Mouse (Mus musculus) frontal cortex, postnatal 14 days (tissue): ENCODE data around the gene Tmem108.
A peak's percentile ranks its signal among the peaks of the same experiment; 100 is the strongest.

Source experiments
- DNase-seq, 2 experiments: peaks; one replicate each; pipeline ENCODE4 v3.0.0; 2022; ENCODE audit warnings: low spot score in 2 of 2

The Tmem108 gene

DNA sequence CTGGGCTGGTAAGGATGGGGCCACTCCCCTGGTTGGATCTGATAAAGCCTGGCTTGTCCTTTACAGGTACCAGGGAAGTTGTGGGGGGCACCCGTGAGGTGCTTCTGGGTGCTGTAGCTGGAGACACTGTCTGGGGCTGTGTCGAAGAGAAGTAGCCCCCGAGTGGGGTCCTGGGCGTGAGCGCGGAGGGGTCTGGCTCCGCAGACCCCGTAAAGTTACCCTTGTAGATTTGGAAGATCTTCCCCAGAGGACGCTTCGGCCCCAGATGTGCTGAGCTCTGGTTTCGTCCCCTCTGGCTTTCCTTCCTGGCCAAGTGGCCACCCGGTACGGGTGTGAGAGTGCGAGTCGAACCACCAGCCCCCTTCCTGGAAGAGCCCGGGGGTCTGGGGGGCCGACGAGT is 262.3 kb downstream of the Tmem108 start:
- DNase-seq, result no peak

DNA sequence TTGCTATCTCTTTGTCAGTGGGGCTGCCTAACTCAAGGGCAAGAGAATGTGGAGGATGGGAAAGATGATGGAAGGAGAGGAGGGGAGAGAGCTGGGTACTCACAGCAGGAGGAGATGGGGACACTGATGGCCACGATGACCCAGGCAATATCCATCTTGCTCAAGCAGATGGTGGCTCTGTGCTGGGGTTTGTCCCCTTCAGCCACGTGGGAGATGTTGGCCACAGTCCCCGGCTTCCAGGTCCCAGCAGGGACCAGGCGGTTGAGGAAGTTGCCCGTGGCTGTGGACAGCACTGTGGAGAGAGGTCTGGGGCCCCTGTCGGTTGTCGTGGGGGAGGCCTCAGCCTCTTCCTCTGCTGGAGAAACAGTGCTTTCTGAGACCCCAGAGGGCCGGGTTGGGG is 262.9 kb downstream of the Tmem108 start:
- no peak for DNase-seq

DNA sequence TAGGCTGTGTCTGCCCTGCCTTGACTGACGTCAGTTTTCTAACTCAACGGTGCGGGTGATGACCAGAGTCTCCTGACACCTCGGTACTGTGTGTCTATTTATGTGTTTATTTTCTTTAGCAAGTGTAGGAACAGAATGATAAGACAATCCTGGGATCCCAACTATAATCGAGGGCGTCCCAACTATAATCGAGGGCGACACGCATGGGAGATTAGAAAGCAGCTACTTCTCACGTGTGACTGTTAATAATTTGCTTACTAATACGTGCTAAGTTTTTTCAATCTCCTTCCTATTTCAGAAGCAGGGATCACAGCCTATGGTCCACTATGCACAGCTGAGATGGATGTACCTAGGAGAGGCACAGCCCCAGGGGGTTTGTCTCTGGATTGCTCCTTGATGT is 266.2 kb downstream of the Tmem108 start:
- no peak for DNase-seq

DNA sequence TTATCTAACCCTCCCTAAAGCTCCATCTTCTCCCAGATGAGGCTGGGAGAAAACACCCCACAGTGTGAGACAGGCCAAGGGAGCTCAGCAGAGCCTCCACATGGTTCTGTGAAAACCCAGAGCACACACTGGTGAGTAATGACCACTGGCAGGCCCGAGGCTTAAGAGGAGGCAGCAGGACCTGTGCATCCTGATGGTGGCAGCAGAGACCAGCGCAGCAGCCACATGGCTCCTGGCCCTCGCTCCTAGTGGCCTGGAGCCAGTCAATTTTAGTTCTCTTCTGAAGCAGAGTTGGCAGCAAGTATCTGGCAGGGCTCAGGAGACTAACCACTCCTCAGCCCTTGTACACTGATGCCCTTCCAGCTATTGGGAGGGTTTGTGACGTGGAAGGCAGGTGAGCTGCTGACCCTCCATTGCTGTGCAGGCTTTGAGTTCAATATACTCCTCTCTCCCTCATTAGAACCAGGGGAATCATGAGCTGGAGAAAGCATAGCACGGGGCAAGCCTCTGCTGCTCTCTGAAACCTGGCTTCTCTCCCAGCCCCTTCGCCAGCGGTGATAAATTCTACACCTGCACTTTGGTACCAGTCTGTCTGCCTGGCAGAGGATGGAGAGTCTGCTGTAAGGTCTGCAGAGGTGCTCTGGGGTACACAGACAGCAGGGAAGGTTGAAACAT is 267.2 kb downstream of the Tmem108 start:
- DNase-seq, result peak; percentile 53 to 69

DNA sequence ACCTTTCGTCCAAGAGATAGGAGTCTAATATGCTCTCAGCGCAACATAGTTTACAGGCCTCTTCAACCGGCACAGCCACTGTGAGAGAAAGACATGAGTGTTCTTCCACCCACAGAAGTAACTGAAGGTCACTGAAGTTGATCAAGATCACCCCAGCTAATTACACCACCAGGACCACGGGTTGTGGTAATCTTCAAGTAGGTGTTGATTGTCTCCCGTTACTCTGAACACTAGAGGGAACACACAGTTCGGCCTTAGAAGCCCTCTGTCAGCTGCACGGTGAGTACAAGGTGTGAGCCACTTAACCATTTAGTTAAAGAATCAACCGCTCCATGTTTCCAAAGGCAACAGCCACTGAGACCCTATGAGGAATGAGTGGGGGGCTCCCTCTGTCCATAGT is 269.7 kb downstream of the Tmem108 start:
- DNase-seq, result no peak

DNA sequence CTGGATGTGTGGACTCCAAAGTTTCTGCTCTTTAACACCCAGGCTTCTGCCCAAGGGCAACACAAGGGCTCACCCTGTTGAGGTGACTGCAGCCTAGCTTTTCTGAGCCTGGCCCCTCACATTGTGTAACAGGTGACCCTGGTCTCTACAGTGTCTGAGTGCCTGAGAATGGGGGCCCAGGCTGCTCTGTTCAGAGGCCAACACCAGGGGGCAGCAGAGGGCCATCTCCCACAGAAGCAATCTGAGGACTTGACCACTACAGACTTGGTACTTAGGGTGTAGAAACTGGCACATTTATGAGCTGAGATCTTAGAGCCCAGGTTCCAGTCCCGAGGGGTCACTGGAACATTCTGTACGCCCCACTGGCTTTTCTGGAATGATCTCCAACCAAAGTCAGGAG is 271.2 kb downstream of the Tmem108 start:
- DNase-seq, result peak; percentile 57 to 77

DNA sequence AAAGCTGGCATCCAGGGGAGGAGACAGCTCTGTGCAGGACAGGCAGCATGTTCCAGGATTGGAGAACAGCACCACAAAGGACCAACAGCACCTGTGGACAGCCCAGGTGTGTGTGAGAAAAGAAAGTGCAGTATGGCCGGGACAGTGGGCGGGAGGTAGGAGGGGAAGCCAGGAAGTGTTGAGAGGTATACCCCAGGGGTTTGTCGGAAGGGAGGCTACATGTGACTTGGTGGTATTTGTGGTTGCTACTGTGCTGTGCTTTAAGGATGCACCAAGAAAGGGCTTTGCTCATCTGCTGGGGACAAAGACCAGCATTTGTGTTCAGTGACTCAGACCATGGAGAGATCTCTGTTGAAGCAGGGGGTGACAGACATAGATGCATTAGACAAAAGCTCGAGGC is 271.8 kb downstream of the Tmem108 start:
- no peak for DNase-seq

DNA sequence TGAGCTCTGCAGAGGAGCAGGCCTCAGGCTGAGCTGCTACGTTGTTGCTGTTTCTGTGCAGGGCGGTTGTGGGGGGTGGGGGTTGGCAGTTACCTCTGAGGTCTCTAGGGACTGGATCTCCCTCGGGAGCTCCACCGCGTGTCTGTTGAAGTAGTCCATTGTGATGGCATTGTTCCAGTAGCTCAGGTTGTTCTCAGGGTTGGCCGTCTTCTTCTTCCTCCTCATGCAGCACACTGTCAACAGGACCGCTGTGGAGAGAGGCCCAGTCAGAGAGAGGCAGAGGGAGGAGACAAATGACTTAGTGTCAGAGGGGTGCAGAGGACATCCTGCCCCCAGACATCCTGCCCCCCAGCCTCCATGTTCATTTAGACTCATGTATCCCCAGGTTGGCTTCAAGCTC is 272.5 kb downstream of the Tmem108 start:
- DNase-seq, result no peak

DNA sequence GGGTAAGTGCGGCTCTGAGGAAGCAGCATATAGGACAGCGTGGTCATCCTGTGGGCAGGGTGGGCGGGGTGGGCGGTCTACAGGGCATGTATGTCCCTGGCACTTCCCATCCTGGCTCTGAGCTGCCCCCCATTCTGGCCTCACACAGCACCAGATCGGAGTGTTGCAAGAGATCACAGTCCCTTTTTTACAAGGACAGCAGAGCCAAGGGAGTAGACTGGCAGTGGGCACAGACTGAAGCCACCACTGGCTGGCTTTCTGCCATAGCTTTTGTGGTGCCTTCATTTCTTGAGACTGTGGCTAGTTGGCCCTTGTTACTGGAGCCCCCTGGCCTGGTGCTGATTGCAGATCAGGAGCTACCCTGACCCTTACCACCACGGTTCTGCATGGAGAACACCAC is 275.4 kb downstream of the Tmem108 start:
- no peak for DNase-seq

DNA sequence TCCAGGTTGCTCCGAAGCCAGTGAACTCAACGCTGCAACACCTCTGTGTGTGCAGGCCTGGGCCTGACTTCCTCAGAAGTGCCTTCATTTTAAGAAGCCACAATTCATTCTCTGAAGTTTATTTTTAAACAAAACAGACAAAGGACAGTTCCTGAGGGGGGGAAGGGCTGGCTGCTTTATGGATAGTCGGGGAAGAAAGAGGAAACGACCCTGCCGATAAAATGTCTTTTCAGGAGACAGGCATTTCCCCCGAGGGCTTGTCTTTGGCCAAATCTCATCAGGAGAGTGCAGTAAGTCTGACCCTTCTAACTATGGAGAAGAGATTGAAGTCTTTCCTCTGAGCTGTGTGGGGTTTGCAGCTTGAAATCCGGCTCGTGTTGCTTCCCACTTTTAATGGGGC is 276.0 kb downstream of the Tmem108 start:
- no peak for DNase-seq

DNA sequence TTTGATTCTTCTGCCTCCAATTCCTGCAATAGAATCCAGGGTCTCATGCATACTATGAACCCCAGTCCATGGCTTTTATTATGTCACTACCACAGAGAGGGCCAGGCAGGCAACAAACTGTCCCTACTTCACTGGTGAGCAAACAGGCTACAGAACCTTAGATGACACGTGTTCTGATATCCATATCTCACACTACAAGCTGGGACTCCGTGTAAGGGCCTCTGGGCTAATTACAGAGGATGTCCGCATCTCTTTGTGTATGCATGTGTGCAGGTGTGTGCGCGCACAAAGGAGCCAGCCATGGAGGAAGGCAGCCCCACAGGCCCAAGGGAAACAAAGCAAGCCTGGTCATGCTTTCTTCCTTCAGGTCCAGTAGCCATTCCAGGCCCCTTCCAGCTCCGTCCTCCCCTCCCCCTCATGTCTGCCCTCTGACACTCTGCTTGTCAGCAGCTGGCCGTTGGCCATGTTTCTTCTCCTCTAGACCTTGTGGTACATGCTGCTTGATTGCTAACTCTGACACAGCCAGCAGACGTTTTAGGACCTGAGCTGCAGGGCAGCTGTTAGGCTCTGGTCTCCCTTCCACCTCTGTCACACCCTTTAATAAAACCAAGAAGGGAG is 280.9 kb downstream of the Tmem108 start:
- no peak for DNase-seq

DNA sequence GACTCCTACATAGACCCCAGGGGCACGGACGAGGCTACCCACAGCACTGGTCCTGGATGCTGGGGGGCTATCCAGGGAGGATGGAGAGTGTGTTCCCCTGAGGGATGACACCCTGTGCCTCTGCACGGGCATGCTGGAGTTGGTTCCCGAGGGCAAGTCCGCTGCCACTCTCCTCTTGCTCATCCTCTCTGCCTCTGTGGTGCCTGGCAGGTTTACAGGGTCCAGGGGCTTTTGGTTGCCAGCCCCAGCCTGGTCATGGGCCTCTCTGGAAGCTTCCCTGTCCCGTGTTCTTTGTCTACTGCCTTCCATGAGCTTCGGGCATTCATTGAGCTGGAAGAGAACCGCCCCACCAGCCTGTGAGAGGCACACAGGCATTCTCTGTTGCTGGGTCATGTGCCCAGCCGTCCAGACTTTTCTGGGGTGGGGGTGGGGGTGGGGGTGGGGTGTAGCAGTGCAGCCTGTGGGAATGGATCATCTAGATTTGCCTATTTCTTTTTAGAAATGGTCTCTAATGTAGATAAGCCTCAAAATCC is 281.5 kb downstream of the Tmem108 start, which contains the start of gene Bfsp2:
Gene Bfsp2 (minus strand): TSS at position 377 of the 533 bp plus-strand sequence.
- no peak for DNase-seq

DNA sequence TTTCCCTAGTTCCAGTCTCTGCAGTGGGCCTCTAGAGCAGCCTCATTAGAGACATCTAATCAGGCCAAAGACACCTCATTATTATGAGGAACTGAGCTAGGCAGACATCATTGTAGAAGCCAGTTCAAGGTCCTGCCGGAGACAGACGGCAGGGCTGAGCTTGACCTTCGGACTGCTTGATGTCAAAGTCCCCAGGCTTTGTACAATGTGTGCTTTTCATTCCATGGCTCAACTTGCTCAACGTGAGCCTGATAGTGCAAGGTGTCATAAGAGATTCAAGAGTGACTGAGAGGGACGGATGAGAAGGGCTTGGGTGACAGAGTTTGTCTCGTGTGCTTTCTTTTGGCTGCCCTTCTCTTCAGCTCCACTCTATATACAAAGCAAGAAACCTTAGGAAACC is 286.2 kb downstream of the Tmem108 start:
- DNase-seq, result no peak

DNA sequence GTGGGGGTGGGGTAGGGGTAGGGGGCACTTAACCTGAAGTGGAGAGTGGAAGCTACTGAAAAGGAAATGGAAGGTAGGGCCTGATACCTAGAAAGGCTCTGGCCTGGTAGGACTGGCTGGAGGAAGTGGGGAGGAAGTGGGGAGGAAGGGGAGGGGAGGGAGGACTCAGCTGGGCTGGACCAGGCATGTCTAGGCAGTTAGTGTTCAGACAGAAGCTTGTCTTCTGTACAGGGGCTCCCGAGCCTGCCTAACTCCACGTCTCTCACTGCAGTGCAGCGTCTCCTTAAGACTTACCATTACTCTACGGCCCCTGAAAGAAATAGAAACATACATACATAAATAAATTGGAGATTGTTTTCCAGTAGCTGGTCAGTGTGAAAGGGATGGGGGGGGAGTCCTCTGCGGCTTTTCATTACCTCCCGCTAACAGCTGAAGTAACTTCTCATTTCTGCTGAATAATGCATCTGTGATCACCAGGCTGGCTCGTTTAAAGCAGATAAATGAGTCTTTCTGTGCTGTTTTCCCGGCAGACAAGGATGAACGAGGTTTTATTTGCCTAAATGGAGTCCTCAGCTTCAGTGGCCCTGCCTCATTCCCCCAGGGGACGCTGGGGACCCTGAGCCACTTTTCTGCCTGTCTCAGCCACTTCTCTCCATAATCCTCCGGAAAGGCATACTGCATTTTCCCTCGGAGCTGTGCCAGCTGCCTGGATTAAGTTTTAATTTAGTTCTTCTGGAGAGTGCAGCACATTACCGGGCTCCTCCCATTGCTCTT is 287.5 kb downstream of the Tmem108 start:
- DNase-seq, result peak in 1 of 2 experiments; percentile 23

DNA sequence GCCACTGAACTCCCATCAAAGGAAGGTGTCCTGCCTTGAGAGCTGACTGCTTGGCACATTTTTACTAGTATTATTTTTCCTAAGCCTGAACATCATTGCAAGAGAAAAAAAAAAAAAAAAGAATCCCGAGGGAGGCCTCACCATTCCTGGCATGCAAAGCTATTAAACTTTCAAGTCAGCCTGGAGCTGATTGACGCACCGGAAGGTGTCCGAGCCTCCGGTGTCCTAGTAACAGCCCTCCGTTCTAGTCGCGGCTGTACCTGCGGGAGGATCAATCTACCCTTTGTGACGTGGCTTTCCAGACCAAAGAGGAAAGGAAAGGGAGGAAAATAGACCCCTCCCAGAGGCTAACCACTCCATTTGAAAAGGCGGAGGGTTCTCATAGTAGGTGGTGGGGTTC is 289.9 kb downstream of the Tmem108 start:
- DNase-seq, result no peak

DNA sequence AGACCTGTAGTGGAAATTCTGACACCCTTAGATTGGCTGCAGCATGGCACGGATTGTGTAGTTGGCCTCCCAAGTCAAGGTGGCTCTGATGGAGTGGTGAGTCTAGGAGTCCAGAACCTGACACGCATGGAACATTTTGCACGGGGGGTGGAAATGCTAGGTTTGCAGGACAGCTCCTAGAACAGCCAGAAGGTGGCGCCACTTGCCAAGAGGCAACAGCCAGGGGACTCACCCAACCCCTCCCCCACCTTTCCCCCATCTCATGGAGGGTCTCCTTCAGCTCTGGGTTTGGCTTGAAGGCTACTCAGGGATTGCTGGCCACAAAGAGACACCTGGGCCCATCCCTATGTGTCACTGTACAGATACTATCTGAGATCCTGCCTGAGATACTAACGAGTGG is 292.1 kb downstream of the Tmem108 start:
- DNase-seq, result no peak

DNA sequence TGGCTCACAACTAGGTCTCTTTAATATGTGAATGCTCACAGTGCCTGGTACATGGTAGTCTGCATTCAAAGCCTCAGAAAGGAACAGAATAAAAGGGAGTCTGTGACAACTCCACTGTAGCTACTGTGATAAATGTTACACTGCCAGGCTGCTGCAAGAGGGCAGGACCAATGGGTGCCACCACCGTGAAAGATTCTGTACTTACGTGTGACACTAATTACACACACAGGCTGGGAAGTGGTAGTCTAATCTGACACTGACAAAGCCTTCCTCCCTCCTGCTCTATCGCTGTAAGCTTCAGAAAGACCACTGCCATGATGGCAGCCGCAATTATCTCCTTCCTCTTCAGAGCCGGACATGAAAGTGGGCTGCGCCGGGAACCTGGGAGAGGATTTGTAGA is 292.7 kb downstream of the Tmem108 start:
- no peak for DNase-seq

DNA sequence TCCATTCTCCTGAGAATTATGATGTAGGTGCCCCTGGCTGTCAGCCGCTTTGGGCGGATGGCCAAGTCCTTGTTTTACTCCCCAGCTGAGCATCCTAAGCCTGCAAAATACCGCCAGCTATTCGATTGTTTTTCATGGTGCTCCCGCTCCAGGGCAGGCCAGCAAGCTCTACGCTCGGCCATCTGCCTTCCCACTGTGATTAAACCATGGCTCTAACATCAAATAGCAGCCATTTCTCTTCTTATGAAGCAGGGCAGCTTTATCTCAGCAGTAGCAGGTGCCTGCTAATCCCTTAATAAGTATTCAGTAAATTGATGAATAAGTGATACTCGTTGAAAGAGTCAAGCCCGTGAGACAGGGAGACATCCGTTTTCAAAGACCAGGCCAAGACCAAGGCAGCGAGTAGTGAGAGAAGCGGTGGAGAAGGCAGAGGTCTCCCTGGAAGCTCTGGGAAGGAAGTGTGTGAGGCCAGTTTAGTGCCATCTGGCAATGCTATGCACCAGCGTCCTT is 295.9 kb downstream of the Tmem108 start:
- DNase-seq, result no peak

DNA sequence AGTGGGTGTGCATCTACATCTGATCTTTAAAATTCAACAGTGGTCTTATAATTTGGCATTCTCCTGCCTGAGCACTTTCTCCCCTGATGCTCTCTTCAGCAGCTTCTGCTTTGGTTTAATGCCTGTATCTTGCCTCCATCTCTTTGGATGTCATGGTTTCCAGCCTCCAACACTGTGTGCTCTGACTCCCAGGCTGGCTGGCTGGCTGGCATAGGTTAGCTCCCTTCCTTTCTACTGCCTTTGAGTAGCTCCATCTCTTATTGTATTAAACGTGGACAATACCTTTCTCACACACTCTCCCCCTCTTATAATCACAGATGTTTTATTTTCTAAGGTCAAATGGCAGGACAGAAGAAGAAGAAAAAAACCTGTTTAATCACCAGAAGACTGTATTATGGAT is 296.3 kb downstream of the Tmem108 start:
- DNase-seq, result no peak

DNA sequence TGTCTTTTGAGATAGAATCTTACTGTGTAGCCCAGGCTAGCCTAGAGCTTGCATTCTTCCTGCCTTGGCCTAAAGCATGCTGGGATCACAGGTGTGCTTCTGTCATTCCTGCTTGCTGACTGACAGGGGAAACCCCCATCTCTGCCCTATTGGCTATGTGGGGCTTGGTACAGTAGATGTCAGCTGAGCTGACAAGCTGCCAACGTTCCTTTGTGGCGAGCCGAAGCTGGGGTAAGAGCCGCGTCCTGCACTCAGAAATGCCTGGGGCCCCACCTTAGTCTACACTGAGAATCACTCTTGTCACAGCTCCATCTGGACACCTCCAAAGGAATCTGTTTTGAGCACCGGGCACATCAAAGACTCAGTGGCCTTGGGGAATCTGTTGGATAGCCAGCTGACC is 297.8 kb downstream of the Tmem108 start:
- DNase-seq, result no peak

DNA sequence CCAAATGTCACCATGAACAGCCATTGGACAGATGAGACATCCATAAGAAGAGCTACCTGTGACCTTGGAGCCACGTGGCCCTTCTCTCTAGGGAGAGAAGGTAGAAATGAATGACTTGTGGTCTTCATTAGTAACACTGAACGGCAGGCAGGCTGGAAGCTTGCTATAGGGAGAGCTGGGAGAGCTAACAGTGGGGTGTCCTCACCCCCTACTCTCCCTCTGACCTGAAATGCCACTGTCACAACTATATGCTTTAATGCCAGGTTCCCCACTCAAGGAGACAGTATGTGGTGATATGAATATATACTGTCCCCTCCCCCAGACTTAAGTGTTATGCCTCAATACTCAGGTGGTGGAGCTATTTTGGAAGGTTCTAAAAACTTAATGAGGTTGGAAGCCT is 301.8 kb downstream of the Tmem108 start:
- DNase-seq, result no peak

DNA sequence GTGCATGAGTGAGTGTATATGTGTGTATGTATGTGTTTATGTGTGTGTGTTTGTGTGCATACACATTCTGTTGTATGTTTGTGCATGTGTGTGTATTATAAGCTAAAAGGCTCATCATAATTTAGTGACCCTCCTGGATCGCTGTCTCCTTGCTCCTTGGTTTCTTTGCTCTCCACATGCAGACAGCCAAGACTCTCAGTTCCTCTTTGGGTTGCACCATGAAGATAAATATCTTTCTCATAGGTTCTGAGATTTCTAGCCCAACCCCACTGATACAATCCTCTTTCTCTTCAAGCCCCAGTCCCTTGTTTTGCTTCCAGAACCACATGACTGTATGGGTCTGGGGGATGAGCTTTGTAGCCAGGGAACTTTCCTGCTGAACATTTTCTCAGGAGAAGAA is 302.3 kb downstream of the Tmem108 start:
- no peak for DNase-seq

DNA sequence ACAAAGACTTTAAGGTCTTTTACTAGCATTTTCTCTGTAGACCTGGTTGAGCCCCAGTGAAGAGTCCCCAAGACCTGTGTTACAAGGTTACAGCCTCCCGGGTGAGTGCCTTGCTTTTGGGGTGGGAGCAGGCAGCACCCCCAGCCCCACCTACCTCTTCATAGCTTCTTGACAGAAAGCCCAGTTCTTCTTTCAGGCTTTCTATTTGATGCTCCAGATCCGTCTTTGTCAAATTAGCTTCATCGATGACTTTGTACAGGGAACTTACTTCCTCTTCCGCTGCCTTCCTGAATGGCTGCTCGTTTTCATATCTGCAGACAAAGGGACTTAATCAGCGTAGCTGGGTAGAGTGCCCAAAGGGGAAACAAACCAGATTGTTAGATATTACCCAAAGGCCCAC is 312.0 kb downstream of the Tmem108 start:
- no peak for DNase-seq
